Mouse (Mus musculus) limb, embryonic 14.5 days (tissue): ENCODE measurements around the gene Exoc1. TPM values are rescaled to one million over a fixed set of nuclear protein-coding genes. Genes with fewer than 3 reads are reported as not detected.

Source experiments
- ATAC-seq: fragments of 200-750 bp; cut with Nextera tagmentation; 2 replicates; pipeline ENCODE4 v1.8.0; 2017; ENCODE audit warnings: low read depth, moderate number of reproducible peaks, moderate TSS enrichment; ENCODE audit not compliant: low FRiP score
- DNase-seq: peaks from one replicate; pipeline ENCODE4 v3.0.0-alpha.2; 2015; ENCODE audit warnings: low spot score
- H3K27ac ChIP-seq: fragments of 300-500 bp; sonication (generic); replicated peaks from 2 replicates; pipeline ENCODE4 v1.5.1; 2014; ENCODE audit warnings: low read depth, mild to moderate bottlenecking, low read length, moderate library complexity, mixed read lengths
- H3K27me3 ChIP-seq: fragments of 300-500 bp; sonication (generic); 2 replicates; pipeline ENCODE4 v1.6.1; 2014; ENCODE audit warnings: low read length, mixed read lengths; ENCODE audit not compliant: control insufficient read depth, insufficient read depth
- H3K36me3 ChIP-seq: fragments of 300-500 bp; sonication (generic); 2 replicates; pipeline ENCODE4 v1.6.1; 2014; ENCODE audit warnings: mild to moderate bottlenecking, low read length, moderate library complexity, mixed read lengths; ENCODE audit not compliant: control insufficient read depth, insufficient read depth
- H3K4me1 ChIP-seq: fragments of 300-500 bp; sonication (generic); 2 replicates; pipeline ENCODE4 v1.6.1; 2014; ENCODE audit warnings: antibody characterized with exemption, low read length, mixed read lengths; ENCODE audit not compliant: control insufficient read depth, insufficient read depth
- H3K4me2 ChIP-seq: fragments of 300-500 bp; sonication (generic); replicated peaks from 2 replicates; pipeline ENCODE4 v1.6.1; 2014; ENCODE audit warnings: low read depth, mild to moderate bottlenecking, low read length, moderate library complexity; ENCODE audit not compliant: severe bottlenecking
- H3K4me3 ChIP-seq: fragments of 300-500 bp; sonication (generic); replicated peaks from 2 replicates; pipeline ENCODE4 v1.5.1; 2014; ENCODE audit warnings: low read length
- H3K9ac ChIP-seq: fragments of 300-500 bp; sonication (generic); 2 replicates; pipeline ENCODE4 v1.6.1; 2014; ENCODE audit warnings: mild to moderate bottlenecking, low read depth, low read length, moderate library complexity; ENCODE audit not compliant: severe bottlenecking
- H3K9me3 ChIP-seq: fragments of 300-500 bp; sonication (generic); 2 replicates; pipeline ENCODE4 v1.6.1; 2016; ENCODE audit warnings: low read length; ENCODE audit not compliant: control insufficient read depth
- POLR2A ChIP-seq: fragments of 200-500 bp; IDR thresholded peaks from 2 replicates; pipeline ENCODE4 v1.8.0; 2012; ENCODE audit warnings: inconsistent platforms, mild to moderate bottlenecking, moderate library complexity, borderline replicate concordance; ENCODE audit not compliant: insufficient read depth, insufficient read length; ENCODE audit errors: extremely low read depth
- WGBS: fragments of 180-500 bp; shearing (Covaris S2); extraction: QIAGEN DNeasy Blood & Tissue Kit; methylation state at CpG from one replicate; pipeline ENCODE4 v1.1.7; 2014; 5-methylcytosine and 5-hydroxymethylcytosine counted together
- polyA plus RNA-seq, 2 experiments: library from polyadenylated mRNA; depleted of rRNA in 1 of 2; stranded (reverse) in 1 of 2; unstranded in 1 of 2; fragments of >200 nt; fragmentation: Nextera tagmentation in 1 of 2; extraction: Ambion mirVana in 1 of 2; gene quantifications; 2 replicates each; pipeline versions ENCODE4 v1.2.1 to v1.2.3; 2012 to 2014

The Exoc1 gene
- polyA plus RNA-seq, 2 experiments: 37.5 to 57.2 TPM

GRCm38 (mm10) chr5:76577026-76577425 lies 47.9 kb downstream of the Exoc1 start:
- H3K4me1 ChIP-seq: no peaks in the 10 kb centered on the region
- no peaks in the 10 kb centered on the region for H3K9me3 ChIP-seq
- no peak for DNase-seq
- no peak overlapping the region for H3K4me3 ChIP-seq
- no peaks in the 10 kb centered on the region for H3K36me3 ChIP-seq
- H3K27me3 ChIP-seq: no peaks in the 10 kb centered on the region
- no peak overlapping the region for H3K27ac ChIP-seq
- WGBS: 46% methylated on average over 3 of the region's 3 CpGs
- H3K4me2 ChIP-seq: no peak overlapping the region
- no peak for ATAC-seq
- H3K9ac ChIP-seq: no peak overlapping the region
- TF ChIP-seq POLR2A: no peak

GRCm38 (mm10) chr5:76585378-76585777 lies 56.3 kb downstream of the Exoc1 start:
- ATAC-seq: no peak
- H3K27me3 ChIP-seq: no peaks in the 10 kb centered on the region
- no peak overlapping the region for H3K4me2 ChIP-seq
- WGBS: 82% methylated on average over 2 of the region's 2 CpGs
- no peak overlapping the region for H3K9ac ChIP-seq
- no peak for DNase-seq
- no peaks in the 10 kb centered on the region for H3K9me3 ChIP-seq
- no peak overlapping the region for H3K4me3 ChIP-seq
- no peaks in the 10 kb centered on the region for H3K36me3 ChIP-seq
- TF ChIP-seq POLR2A: no peak
- H3K27ac ChIP-seq: no peak overlapping the region
- H3K4me1 ChIP-seq: peaks cover 8% of the 10 kb centered on the region; the same call in 1 of the 2 replicates

- no peak for TF ChIP-seq POLR2A
- WGBS: under 1% methylated on average over 72 of the region's 92 CpGs
Observed at GRCm38 (mm10) chr5:76588551-76589283, 59.6 kb downstream of the Exoc1 start, which contains the start of gene Cep135. Gene Cep135 (plus strand): TSS chr5:76588698.

GRCm38 (mm10) chr5:76589311-76589710 lies 60.2 kb downstream of the Exoc1 start:
- DNase-seq: no peak
- 5% methylated on average over 7 of the region's 7 CpGs for WGBS
- H3K4me2 ChIP-seq: peak overlapping the region; percentile 45
- TF ChIP-seq POLR2A: no peak
- peaks cover 8% of the 10 kb centered on the region; the same call in 1 of the 2 replicates for H3K4me1 ChIP-seq
- no peak for ATAC-seq
- H3K27ac ChIP-seq: no peak overlapping the region
- H3K4me3 ChIP-seq: peak overlapping the region; percentile 70
- peak overlapping the region; percentile 81 for H3K9ac ChIP-seq
- H3K36me3 ChIP-seq: peaks cover 13% of the 10 kb centered on the region; the same call in 1 of the 2 replicates
- H3K27me3 ChIP-seq: no peaks in the 10 kb centered on the region
- no peaks in the 10 kb centered on the region for H3K9me3 ChIP-seq

More at GRCm38 (mm10) chr5:76588551-76589283, 59.6 kb downstream of the Exoc1 start, which contains the start of gene Cep135:
- Histone ChIP-seq H3K36me3 (peaks cover 10% of the 10 kb centered on the region; the same call in 1 of the 2 replicates), H3K4me3 (peak within 1 kb of the TSS; percentile 70), H3K27me3 (no peaks in the 10 kb centered on the region), H3K9ac (peak within 1 kb of the TSS; percentile 81), H3K4me1 (peaks cover 8% of the 10 kb centered on the region; the same call in 1 of the 2 replicates), H3K4me2 (peak within 1 kb of the TSS; percentile 45), H3K27ac (peak within 1 kb of the TSS; percentile 78), H3K9me3 (no peaks in the 10 kb centered on the region)
- peak; percentile 87 for DNase-seq
- peak; percentile 97 for ATAC-seq

- no peak for ATAC-seq
- 85% methylated on average over 2 of the region's 2 CpGs for WGBS
- H3K4me2 ChIP-seq: peak overlapping the region; percentile 45; the same call in 1 of the 2 replicates
Observed at GRCm38 (mm10) chr5:76590009-76590408, 60.9 kb downstream of the Exoc1 start.

More at GRCm38 (mm10) chr5:76590009-76590408, 60.9 kb downstream of the Exoc1 start:
- H3K4me3 ChIP-seq: no peak overlapping the region
- peaks cover 8% of the 10 kb centered on the region; the same call in 1 of the 2 replicates for H3K4me1 ChIP-seq
- DNase-seq: no peak
- no peaks in the 10 kb centered on the region for H3K9me3 ChIP-seq
- no peak overlapping the region for H3K9ac ChIP-seq
- H3K27me3 ChIP-seq: no peaks in the 10 kb centered on the region
- TF ChIP-seq POLR2A: no peak
- H3K27ac ChIP-seq: no peak overlapping the region
- peaks cover 20% of the 10 kb centered on the region for H3K36me3 ChIP-seq
